Mouse (Mus musculus) thymus, adult 2 months (tissue): ENCODE measurements around the gene Slc16a8.

ENCODE experiments used
- CTCF ChIP-seq: fragments of 200-500 bp; IDR thresholded peaks from 2 replicates; pipeline ENCODE4 v1.5.1; 2012; ENCODE audit warnings: mild to moderate bottlenecking, control low read depth, low read length, moderate library complexity, borderline replicate concordance; ENCODE audit not compliant: control insufficient read depth, poor library complexity, insufficient read depth; ENCODE audit errors: extremely low read depth
- POLR2A ChIP-seq: fragments of 200-500 bp; IDR thresholded peaks from 2 replicates; pipeline ENCODE4 v1.6.1; 2012; ENCODE audit warnings: mild to moderate bottlenecking, low read length, control low read depth, moderate library complexity; ENCODE audit not compliant: control insufficient read depth, poor library complexity, insufficient read depth; ENCODE audit errors: extremely low read depth

DNA sequence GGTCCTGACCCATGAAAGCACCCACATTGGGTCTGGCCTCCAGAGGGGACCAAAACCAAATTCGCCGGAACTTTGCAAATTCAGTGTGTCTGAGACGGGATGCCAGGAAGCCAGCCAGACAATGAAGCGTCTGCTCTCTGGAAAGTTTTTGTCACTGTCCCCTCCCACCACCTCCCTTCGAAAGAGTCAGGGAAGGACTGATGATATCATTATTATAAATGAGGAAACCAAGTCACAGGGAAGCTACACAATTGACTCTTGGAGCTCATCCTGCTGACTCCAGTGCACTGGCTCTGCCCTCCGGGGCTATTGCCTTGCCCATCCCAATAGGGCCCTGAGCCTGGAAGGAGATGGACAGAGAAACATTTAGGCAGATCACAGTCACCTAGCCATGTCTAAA is 41.0 kb downstream of the Slc16a8 start:
- TF ChIP-seq POLR2A (no peak), CTCF (no peak)
